Mouse (Mus musculus) right cerebral cortex, adult 2 months (tissue): ENCODE data around the gene Fbxw19.
"Not testable (repeated sequence)": the region's sequence is repeated elsewhere in the genome, so short reads cannot be mapped to it uniquely, and the experiment has no call there.

Experiments used
- DNase-seq, 2 experiments: peaks; one replicate each; pipeline ENCODE4 v3.0.0; 2021 to 2022; ENCODE audit warnings: low spot score in 2 of 2

Fbxw19 gene

GRCm38 (mm10) chr9:109495775-109496174, at the start of gene Fbxw19:
Fbxw19 (minus strand) TSS chr9:109495875.
- not testable (repeated sequence) for DNase-seq

DNA sequence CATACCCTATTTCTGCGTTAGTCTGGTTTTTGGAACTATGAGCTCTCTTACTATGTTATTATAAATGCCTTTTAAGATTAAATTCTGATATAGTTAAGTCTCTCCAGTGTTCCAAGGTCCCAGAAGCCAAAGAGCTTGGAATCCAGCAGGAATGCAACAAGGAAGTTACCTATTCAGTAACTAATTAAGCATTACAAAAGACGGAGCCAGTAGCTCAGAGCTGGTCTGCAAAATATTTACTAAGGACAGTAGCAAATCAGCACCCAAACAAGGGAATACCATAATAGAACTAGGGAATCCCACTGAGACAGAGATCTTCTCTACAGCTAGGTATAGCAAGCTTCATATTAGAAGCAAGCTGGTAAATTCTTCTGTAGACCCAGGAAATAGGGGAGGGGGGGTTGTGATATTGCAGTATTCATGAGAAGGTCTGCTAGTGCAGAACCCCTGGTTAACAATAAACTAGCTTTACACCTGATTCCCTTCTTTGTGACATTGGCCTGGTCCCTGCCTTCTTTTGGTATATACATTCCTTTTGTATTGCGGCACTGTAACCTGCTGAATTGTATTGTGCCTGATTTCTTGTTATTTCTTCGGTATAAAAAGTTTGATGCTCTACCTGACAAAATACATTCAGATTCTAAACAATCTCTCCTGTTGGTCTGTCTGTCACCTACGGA, 27.9 kb upstream of the Fbxw19 start:
- DNase-seq = no peak

GRCm38 (mm10) chr9:109449040-109449439, 46.6 kb downstream of the Fbxw19 start, which contains the start of gene Fbxw16:
Fbxw16 (minus strand) TSS chr9:109449140.
- no peak for DNase-seq

- no peak for DNase-seq
These were observed 62.7 kb downstream of the Fbxw19 start for GRCm38 (mm10) chr9:109432956-109433355.
